Comparison of ENCODE assay signal across 6 mouse cellular contexts in genomic region chr2:177835733-177836536, GRCm38 (mm10). TPM values are rescaled to one million over a fixed set of nuclear protein-coding genes. Genes with fewer than 3 reads are reported as not detected.
DNase-seq lines count a peak whose midpoint lies in the region; ATAC-seq and TF ChIP-seq lines count a peak whose summit lies in the region.
"Not testable (repeated sequence)": the region's sequence is repeated elsewhere in the genome, so short reads cannot be mapped to it uniquely, and the experiment has no call there.
"Had no signal": no experiment of that assay in that cellular context is flagged by ENCODE, and none has a peak within 500 bp of the region (broad histone marks: within the 10 kb centered on the region; RNA-seq: fewer than 3 reads in every experiment).

No protein-coding gene starts in this region.

- H3K4me1 ChIP-seq in E14TG2a.4 (replicated peaks; ENCODE audit: low read depth, low read length): peaks cover 29% of the 10 kb centered on the region
- not testable (repeated sequence) for H3K4me1 ChIP-seq in midbrain, embryonic 14.5 days (ENCODE audit: control insufficient read depth, insufficient read depth, low read length)

- not testable (repeated sequence) for H3K27ac ChIP-seq in midbrain, embryonic 14.5 days (replicated peaks; ENCODE audit: low read depth, low read length)

- 69% methylated on average over 5 of the region's 5 CpGs for WGBS in midbrain, embryonic 14.5 days

- peak overlapping the region; percentile 65 for H3K4me3 ChIP-seq in E14TG2a.4 (replicated peaks; ENCODE audit: low read length)
- not testable (repeated sequence) for H3K4me3 ChIP-seq in midbrain, embryonic 14.5 days (replicated peaks; ENCODE audit: low read depth, low read length)

- DNase-seq in ES-CJ7 (ENCODE audit: low read depth, low spot score): peak; percentile 87
- peak; percentile 84 for DNase-seq in R1 (ENCODE audit: low read depth, low spot score)
- DNase-seq in brain, embryonic 14.5 days (ENCODE audit: low read depth): peak; percentile 0
- DNase-seq in midbrain, embryonic 14.5 days: peak; percentile 1

- not testable (repeated sequence) for ATAC-seq in midbrain, embryonic 14.5 days (ENCODE audit: low FRiP score, low TSS enrichment)

- not testable (repeated sequence) for H3K27me3 ChIP-seq in E14TG2a.4 (ENCODE audit: insufficient read depth, low read length); midbrain, embryonic 14.5 days (ENCODE audit: control insufficient read depth, insufficient read depth, low read length)

- peaks cover 10% of the 10 kb centered on the region for H3K36me3 ChIP-seq in E14TG2a.4 (ENCODE audit: insufficient read depth, low read length)
- not testable (repeated sequence) for H3K36me3 ChIP-seq in midbrain, embryonic 14.5 days (ENCODE audit: control insufficient read depth, insufficient read depth, low read length)

- not testable (repeated sequence) for H3K9me3 ChIP-seq in E14TG2a.4 (ENCODE audit: low read length); midbrain, embryonic 14.5 days (ENCODE audit: control insufficient read depth, low read length)

- TF ChIP-seq CTCF in E14TG2a.4 (conservative IDR thresholded peaks at IDR 0.05; ENCODE audit: low read length); brain, embryonic 14.5 days (IDR thresholded peaks at IDR 0.05; ENCODE audit: borderline replicate concordance, extremely low read depth, insufficient read depth, insufficient read length): not testable (repeated sequence)

- not testable (repeated sequence) for H3K4me2 ChIP-seq in midbrain, embryonic 14.5 days (ENCODE audit: low read length)

- H3K9ac ChIP-seq in midbrain, embryonic 14.5 days (replicated peaks; ENCODE audit: low read length): not testable (repeated sequence)

- not testable (repeated sequence) for TF ChIP-seq POLR2A in brain, embryonic 14.5 days (IDR thresholded peaks at IDR 0.05; ENCODE audit: borderline replicate concordance, extremely low read depth, insufficient read depth, insufficient read length, poor library complexity, severe bottlenecking)

RNA-seq across cellular contexts. Expression of gene Gm14325, which starts 4.2 kb away (rescaled TPM):
- 30.5 and 40.9 TPM in 2 replicates for polyA plus RNA-seq in brain, embryonic 14.5 days (2012; rRNA removed)
- polyA plus RNA-seq in midbrain, embryonic 14.5 days (2014; fragmentation: Nextera tagmentation; extraction: Ambion mirVana): 37.9 and 42.4 TPM in 2 replicates
- polyA plus RNA-seq: erythroblast, embryonic 14.5 days had no signal

Comparison
In these comparisons a context has a peak if more than half of its experiments do, and no peak if none do; other contexts are left out.
1. DNase-seq: peak in every context shown above with its lines; median percentile 87 in ES-CJ7; 84 in R1; 1 in midbrain, embryonic 14.5 days; 0 in brain, embryonic 14.5 days.